10 mouse cellular contexts compared by ENCODE assay signal in the genomic region with DNA sequence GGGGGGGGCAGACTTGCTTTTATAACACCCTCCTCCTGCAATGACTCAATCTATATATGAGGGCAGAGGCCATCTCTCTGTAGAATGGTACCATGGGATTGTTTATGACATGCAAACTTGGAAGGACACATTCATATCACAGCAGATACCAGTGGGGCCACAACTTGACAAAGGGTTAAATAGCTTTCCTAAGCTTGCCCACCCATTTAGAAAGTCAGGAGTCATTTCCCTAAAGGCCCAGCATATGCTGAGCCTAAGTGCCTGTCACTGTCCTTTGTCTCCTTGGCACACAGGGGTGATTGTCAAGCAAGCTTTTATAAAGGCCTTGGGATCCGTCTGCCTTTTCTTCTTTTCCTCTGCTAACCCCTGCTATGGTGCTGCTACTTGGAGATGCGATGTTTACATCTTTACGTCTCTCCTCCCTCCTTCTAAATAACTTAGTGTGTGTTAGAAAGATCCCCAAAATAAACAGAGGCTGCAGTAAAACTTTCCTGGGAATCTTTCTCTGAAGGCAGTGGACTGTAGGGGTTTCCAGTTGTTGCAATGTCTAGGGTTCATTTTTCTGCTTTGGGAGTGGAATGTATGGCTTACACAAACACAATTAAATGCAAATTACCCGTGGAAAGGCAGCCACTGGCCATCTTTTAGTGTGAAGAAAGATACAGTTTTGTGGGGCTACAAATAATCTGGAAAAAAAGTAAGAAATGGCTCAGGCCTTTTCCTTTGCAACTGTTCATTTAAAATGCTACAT.
DNase-seq lines count a peak whose midpoint lies in the region; ATAC-seq lines count a peak whose summit lies in the region.
"Had no signal": no experiment of that assay in that cellular context is flagged by ENCODE, and none has a peak within 500 bp of the region (broad histone marks: within the 10 kb centered on the region; RNA-seq: fewer than 3 reads in every experiment).

No protein-coding gene starts in this region.

- H3K4me1 ChIP-seq in lung, embryonic 16.5 days (replicated peaks; ENCODE audit: control insufficient read depth, insufficient read depth, low read length), result peaks cover 20% of the 10 kb centered on the region
- peaks cover 8% of the 10 kb centered on the region; the same call in 1 of the 2 replicates for H3K4me1 ChIP-seq in forebrain, embryonic 11.5 days (replicated peaks; ENCODE audit: control insufficient read depth, insufficient read depth, low read length)
- peaks cover 25% of the 10 kb centered on the region for H3K4me1 ChIP-seq in intestine, embryonic 16.5 days (ENCODE audit: control insufficient read depth, insufficient read depth, low read length)
- peaks cover 33% of the 10 kb centered on the region for H3K4me1 ChIP-seq in neural tube, embryonic 15.5 days

- ATAC-seq in lung, embryonic 16.5 days (ENCODE audit: low read depth), result peak; percentile 69
- ATAC-seq in forebrain, embryonic 11.5 days (replicated peaks; ENCODE audit: low FRiP score), result 0 out of 2 replicates have a peak, but pooled peaks have one; percentile 22
- no peak for ATAC-seq in intestine, embryonic 16.5 days
- no peak for ATAC-seq in neural tube, embryonic 15.5 days (ENCODE audit: low FRiP score)

- H3K27ac ChIP-seq in lung, embryonic 16.5 days (ENCODE audit: low read length), result peak overlapping the region; percentile 80
- H3K27ac ChIP-seq in forebrain, embryonic 11.5 days (ENCODE audit: low read depth, low read length), result peak overlapping the region; percentile 37
- 0 out of 2 replicates have a peak overlapping the region, but pooled peaks have one; percentile 23 for H3K27ac ChIP-seq in intestine, embryonic 16.5 days (ENCODE audit: low read length)
- peak overlapping the region; percentile 14; the same call in 1 of the 2 replicates for H3K27ac ChIP-seq in neural tube, embryonic 15.5 days (replicated peaks)

- no peaks in the 10 kb centered on the region for H3K27me3 ChIP-seq in lung, embryonic 16.5 days (ENCODE audit: control insufficient read depth, insufficient read depth, low read depth, low read length)
- no peaks in the 10 kb centered on the region for H3K27me3 ChIP-seq in forebrain, embryonic 11.5 days (ENCODE audit: control insufficient read depth, insufficient read depth, low read length)
- no peaks in the 10 kb centered on the region for H3K27me3 ChIP-seq in intestine, embryonic 16.5 days (replicated peaks; ENCODE audit: control insufficient read depth, insufficient read depth, low read length)
- H3K27me3 ChIP-seq in neural tube, embryonic 15.5 days (replicated peaks), result 0 out of 2 replicates have a peak, but pooled peaks cover 1% of the 10 kb centered on the region

- no peak for DNase-seq in lung, postnatal 4 days
- no peak for DNase-seq in forebrain, embryonic 11.5 days (ENCODE audit: low spot score)
- no peak for DNase-seq in cerebellum, postnatal 25 days
- no peak for DNase-seq in lung, postnatal 25 days (ENCODE audit: low spot score)
- DNase-seq: cerebellum, adult 9-10 months; left cerebral cortex, postnatal 4 days; lung, postnatal 10 days had no signal

- 26% methylated on average over 4 of the region's 4 CpGs for WGBS in lung, embryonic 16.5 days
- WGBS in forebrain, embryonic 11.5 days, result 19% methylated on average over 4 of the region's 4 CpGs
- 44% methylated on average over 4 of the region's 4 CpGs for WGBS in intestine, embryonic 16.5 days
- WGBS in neural tube, embryonic 15.5 days, result 12% methylated on average over 4 of the region's 4 CpGs

- no peak overlapping the region for H3K4me3 ChIP-seq in lung, embryonic 16.5 days (ENCODE audit: low read length)
- no peak overlapping the region for H3K4me3 ChIP-seq in forebrain, embryonic 11.5 days (ENCODE audit: low read depth, low read length)
- no peak overlapping the region for H3K4me3 ChIP-seq in intestine, embryonic 16.5 days (ENCODE audit: low read length)
- H3K4me3 ChIP-seq in neural tube, embryonic 15.5 days (replicated peaks), result no peak overlapping the region

- H3K9ac ChIP-seq in lung, embryonic 16.5 days (ENCODE audit: low read length), result no peak overlapping the region
- H3K9ac ChIP-seq in forebrain, embryonic 11.5 days (ENCODE audit: low read length), result no peak overlapping the region; the same call in 1 of the 2 replicates
- no peak overlapping the region for H3K9ac ChIP-seq in intestine, embryonic 16.5 days (ENCODE audit: low read depth, low read length)
- no peak overlapping the region for H3K9ac ChIP-seq in neural tube, embryonic 15.5 days (replicated peaks)

- H3K4me2 ChIP-seq in lung, embryonic 16.5 days (ENCODE audit: low read depth, low read length), result no peak overlapping the region
- no peak overlapping the region for H3K4me2 ChIP-seq in forebrain, embryonic 11.5 days (ENCODE audit: low read depth, low read length, severe bottlenecking)
- H3K4me2 ChIP-seq in intestine, embryonic 16.5 days (ENCODE audit: low read depth, low read length), result no peak overlapping the region
- H3K4me2 ChIP-seq in neural tube, embryonic 15.5 days, result no peak overlapping the region

- H3K9me3 ChIP-seq in lung, embryonic 16.5 days (ENCODE audit: control insufficient read depth, low read length), result no peaks in the 10 kb centered on the region
- H3K9me3 ChIP-seq in forebrain, embryonic 11.5 days (ENCODE audit: control insufficient read depth, low read length), result no peaks in the 10 kb centered on the region
- H3K9me3 ChIP-seq in intestine, embryonic 16.5 days (ENCODE audit: control insufficient read depth, low read length), result no peaks in the 10 kb centered on the region
- H3K9me3 ChIP-seq in neural tube, embryonic 15.5 days (replicated peaks), result no peaks in the 10 kb centered on the region

- no peaks in the 10 kb centered on the region for H3K36me3 ChIP-seq in lung, embryonic 16.5 days (ENCODE audit: control insufficient read depth, insufficient read depth, low read length)
- no peaks in the 10 kb centered on the region for H3K36me3 ChIP-seq in forebrain, embryonic 11.5 days (ENCODE audit: control insufficient read depth, insufficient read depth, low read length)
- H3K36me3 ChIP-seq in intestine, embryonic 16.5 days (ENCODE audit: control insufficient read depth, insufficient read depth, low read length), result no peaks in the 10 kb centered on the region
- H3K36me3 ChIP-seq in neural tube, embryonic 15.5 days, result no peaks in the 10 kb centered on the region

Comparison
In these comparisons a context has a peak if more than half of its experiments do, and no peak if none do; other contexts are left out.
1. ATAC-seq: peak in lung, embryonic 16.5 days (single experiment) and forebrain, embryonic 11.5 days (single experiment); none in intestine, embryonic 16.5 days (single experiment) and neural tube, embryonic 15.5 days (single experiment).
2. H3K27ac ChIP-seq: peak in every context shown above with its lines; median percentile 80 in lung, embryonic 16.5 days; 37 in forebrain, embryonic 11.5 days; 23 in intestine, embryonic 16.5 days; 14 in neural tube, embryonic 15.5 days.